8 mouse cellular contexts compared by ENCODE assay signal in the genomic region with DNA sequence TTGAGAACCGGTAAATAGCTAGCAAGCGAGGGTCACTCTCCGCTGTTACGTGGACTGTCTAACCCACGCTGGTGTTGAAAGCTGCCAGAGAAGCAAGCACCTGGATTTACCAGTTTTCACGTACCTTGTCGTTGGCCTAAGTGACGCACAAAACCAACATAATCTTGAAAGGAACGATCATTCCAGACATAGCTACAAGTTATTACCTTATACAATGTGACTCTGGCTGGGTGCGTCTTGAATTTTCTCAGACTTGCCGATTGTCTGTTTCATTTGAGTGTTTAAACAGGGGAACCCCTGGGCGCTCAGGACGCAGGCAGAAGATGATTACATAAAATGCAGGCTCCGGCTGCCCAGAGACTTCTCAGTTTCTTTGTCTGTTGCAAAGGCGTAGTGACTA. TPM values are rescaled to one million over a fixed set of nuclear protein-coding genes. Genes with fewer than 3 reads are reported as not detected.
DNase-seq lines count a peak whose midpoint lies in the region; ATAC-seq and TF ChIP-seq lines count a peak whose summit lies in the region.

No protein-coding gene starts in this region.

- H3K36me3 ChIP-seq in CH12.LX (replicated peaks in 1 of 2; ENCODE audit: control insufficient read depth in 1 of 2, insufficient read depth in 1 of 2, low read length in 1 of 2) (peaks cover 12 to 29% of the 10 kb centered on the region in 2 experiments), macrophage (ENCODE audit: inconsistent target) (no peaks in the 10 kb centered on the region)
- peaks cover 3% of the 10 kb centered on the region; the same call in 1 of the 2 replicates for H3K36me3 ChIP-seq in embryonic facial prominence, embryonic 13.5 days

- no peaks in the 10 kb centered on the region for H3K9me3 ChIP-seq in CH12.LX (replicated peaks; ENCODE audit: low read length)
- no peaks in the 10 kb centered on the region for H3K9me3 ChIP-seq in embryonic facial prominence, embryonic 13.5 days

- peak overlapping the region; percentile 99 for H3K4me2 ChIP-seq in CH12.LX (ENCODE audit: insufficient read depth, low read depth, poor library complexity, severe bottlenecking)
- H3K4me2 ChIP-seq in embryonic facial prominence, embryonic 13.5 days, result peak overlapping the region; percentile 81

- TF ChIP-seq CTCF in CH12.LX (conservative IDR thresholded peaks at IDR 0.05 in 1 of 2, IDR thresholded peaks at IDR 0.05 in 1 of 2; ENCODE audit: low read depth in 2 of 2, low read length in 2 of 2), result no peak

- H3K79me2 ChIP-seq in CH12.LX (replicated peaks; ENCODE audit: control insufficient read depth, extremely low read depth, insufficient read depth, poor library complexity, severe bottlenecking), result peaks cover 44% of the 10 kb centered on the region
- H3K79me2 ChIP-seq in macrophage (ENCODE audit: inconsistent target), result peaks cover 38% of the 10 kb centered on the region

- H3K27ac ChIP-seq in CH12.LX (ENCODE audit: insufficient read depth, low read depth), result no peak overlapping the region
- H3K27ac ChIP-seq in embryonic facial prominence, embryonic 13.5 days, result no peak overlapping the region
- peak overlapping the region; percentile 25; the same call in 1 of the 2 replicates for H3K27ac ChIP-seq in macrophage

- 8% methylated on average over 15 of the region's 15 CpGs for WGBS in embryonic facial prominence, embryonic 13.5 days
- WGBS in macrophage (ENCODE audit: missing documents), result 4% methylated on average over 15 of the region's 15 CpGs

- no peak for TF ChIP-seq EP300 in CH12.LX (IDR thresholded peaks at IDR 0.05; ENCODE audit: low read length)

- no peak for ATAC-seq in embryonic facial prominence, embryonic 13.5 days (ENCODE audit: insufficient number of reproducible peaks, insufficient read depth, low FRiP score, low TSS enrichment, low read depth)
- ATAC-seq in monocyte, adult 5-6 weeks (replicated peaks; ENCODE audit: insufficient number of reproducible peaks, low FRiP score, low TSS enrichment, poor library complexity, severe bottlenecking), result no peak

- in situ Hi-C loops in CH12.LX (cut with MboI; ENCODE audit: low pct_ligation_motif_present, low pct_unique_long_range_greater_than_20kb, low sequenced_read_pairs), result no loop called here

- dilution Hi-C loops in CH12.LX (cut with MboI; ENCODE audit: extremely low pct_ligation_motif_present, extremely low pct_unique_long_range_greater_than_20kb, low sequenced_read_pairs), result no loop called here

- no peak for TF ChIP-seq RAD21 in CH12.LX (IDR thresholded peaks at IDR 0.05; ENCODE audit: low read depth, low read length)

- TF ChIP-seq POLR2A in CH12.LX (IDR thresholded peaks at IDR 0.05; ENCODE audit: low read depth, low read length), result no peak

- H3K4me3 ChIP-seq in CH12.LX (replicated peaks in 1 of 3; ENCODE audit: low read depth in 2 of 3, low read length in 2 of 3, poor library complexity in 1 of 3) (peak overlapping the region; percentile 84 to 99 (median 92)), macrophage (ENCODE audit: inconsistent target) (peak overlapping the region; percentile 91)
- H3K4me3 ChIP-seq in embryonic facial prominence, embryonic 13.5 days, result peak overlapping the region; percentile 70

- no peaks in the 10 kb centered on the region for H3K27me3 ChIP-seq in CH12.LX (replicated peaks)
- H3K27me3 ChIP-seq in embryonic facial prominence, embryonic 13.5 days, result no peaks in the 10 kb centered on the region

- H3K4me1 ChIP-seq in CH12.LX (ENCODE audit: control insufficient read depth in 1 of 2, insufficient read depth in 2 of 2), result peaks cover 9 to 37% of the 10 kb centered on the region in 2 experiments
- H3K4me1 ChIP-seq in embryonic facial prominence, embryonic 13.5 days, result peaks cover 24% of the 10 kb centered on the region

- H3K9ac ChIP-seq in CH12.LX (ENCODE audit: insufficient read depth, low read depth), result peak overlapping the region; percentile 78
- peak overlapping the region; percentile 75 for H3K9ac ChIP-seq in embryonic facial prominence, embryonic 13.5 days

- DNase-seq in embryo, embryonic 11 days, result peak; percentile 13
- no peak for DNase-seq in embryo, embryonic 9.5 days (ENCODE audit: extremely low spot score)
- DNase-seq in CH12.LX (ENCODE audit: extremely low read depth), result peak; percentile 20
- DNase-seq in kidney, adult 9 months, result peak; percentile 23
- no peak for DNase-seq in gastrocnemius, postnatal 25 days

TF ChIP-seq in CH12.LX, 34 proteins besides CTCF, POLR2A, EP300 and RAD21:
- 0 out of 2 replicates have a peak, but pooled peaks have one; percentile 48 for TF ChIP-seq MXI1 (IDR thresholded peaks at IDR 0.05; ENCODE audit: low read depth, low read length)
- TF ChIP-seq CHD1 (IDR thresholded peaks at IDR 0.05; ENCODE audit: low read depth, low read length), result no peak
- TF ChIP-seq JUND (conservative IDR thresholded peaks at IDR 0.05; ENCODE audit: low read depth, low read length), result no peak

RNA-seq across cellular contexts. Expression of a gene that starts 0.8 kb away (rescaled TPM):
- total RNA-seq in CH12.LX (2012; rRNA removed) (16.6 and 20.1 TPM in 2 replicates), CH12.LX (2014; rRNA removed) (23.4 and 26.9 TPM in 2 replicates)
- polyA plus RNA-seq in CH12.LX (2012; ENCODE audit: insufficient read length, low read depth) (30.5 and 31.9 TPM in 2 replicates), macrophage (2018) (9.5 to 14.0 TPM (median 11.2 TPM) in 3 replicates)
- polyA plus RNA-seq in embryonic facial prominence, embryonic 13.5 days (2015; fragmentation: Nextera tagmentation; extraction: Ambion mirVana), result 15.6 and 18.1 TPM in 2 replicates
- 10 to 100 TPM in 16 of 26 experiments, 1 to 10 TPM in 10; 2.1 to 24.5 (median 12.0) TPM for total RNA-seq in macrophage (2018; cell fraction: chromatin; rRNA removed)
- 10 to 100 TPM in 19 of 26 experiments, 1 to 10 TPM in 7; 6.9 to 14.5 (median 12.5) TPM for total RNA-seq in macrophage (2018; cell fraction: cytosol; rRNA removed)
- 10 to 100 TPM in 14 of 26 experiments, 1 to 10 TPM in 12; 3.3 to 23.8 (median 10.9) TPM for total RNA-seq in macrophage (2018; cell fraction: nucleus; rRNA removed)
- total RNA-seq in monocyte, adult 5-6 weeks (2017), result 7.3 to 9.5 TPM (median 7.8 TPM) in 3 replicates
- 10 to 100 TPM; 21.5 to 22.8 TPM for total RNA-seq in gastrocnemius, postnatal 25 days (2021)

RNA-seq across cellular contexts. Expression of a gene that starts 1.0 kb away (rescaled TPM):
- total RNA-seq in CH12.LX (2012; rRNA removed) (138 and 142 TPM in 2 replicates), CH12.LX (2014; rRNA removed) (247 and 282 TPM in 2 replicates)
- polyA plus RNA-seq in CH12.LX (2012; ENCODE audit: insufficient read length, low read depth) (78.3 and 91.0 TPM in 2 replicates), macrophage (2018) (14.7 to 21.2 TPM (median 18.5 TPM) in 3 replicates)
- 116 and 126 TPM in 2 replicates for polyA plus RNA-seq in embryonic facial prominence, embryonic 13.5 days (2015; fragmentation: Nextera tagmentation; extraction: Ambion mirVana)
- 10 to 100 TPM in 13 of 26 experiments, 1 to 10 TPM in 13; 3.1 to 21.8 (median 10.4) TPM for total RNA-seq in macrophage (2018; cell fraction: chromatin; rRNA removed)
- 10 to 100 TPM; 11.3 to 24.9 (median 16.4) TPM for total RNA-seq in macrophage (2018; cell fraction: cytosol; rRNA removed)
- total RNA-seq in macrophage (2018; cell fraction: nucleus; rRNA removed), result 10 to 100 TPM in 9 of 26 experiments, 1 to 10 TPM in 17; 3.6 to 17.5 (median 7.2) TPM
- 26.2 to 62.8 TPM (median 37.7 TPM) in 3 replicates for total RNA-seq in monocyte, adult 5-6 weeks (2017)
- total RNA-seq in gastrocnemius, postnatal 25 days (2021), result 10 to 100 TPM; 10.5 to 11.9 TPM

RNA-seq across cellular contexts. Expression of a gene that starts 25.2 kb away (rescaled TPM):
- total RNA-seq in CH12.LX (2012; rRNA removed) (101 and 126 TPM in 2 replicates), CH12.LX (2014; rRNA removed) (79.9 and 102 TPM in 2 replicates)
- polyA plus RNA-seq in CH12.LX (2012; ENCODE audit: insufficient read length, low read depth) (71.0 and 86.7 TPM in 2 replicates), macrophage (2018) (58.0 to 95.8 TPM (median 83.8 TPM) in 3 replicates)
- polyA plus RNA-seq in embryonic facial prominence, embryonic 13.5 days (2015; fragmentation: Nextera tagmentation; extraction: Ambion mirVana), result 40.1 and 42.4 TPM in 2 replicates
- total RNA-seq in macrophage (2018; cell fraction: chromatin; rRNA removed), result 10 to 100 TPM; 11.5 to 63.9 (median 25.2) TPM
- 100 to 1,000 TPM in 9 of 26 experiments, 10 to 100 TPM in 17; 56.5 to 118 (median 95.1) TPM for total RNA-seq in macrophage (2018; cell fraction: cytosol; rRNA removed)
- 100 to 1,000 TPM in 1 of 26 experiments, 10 to 100 TPM in 25; 50.8 to 104 (median 71.4) TPM for total RNA-seq in macrophage (2018; cell fraction: nucleus; rRNA removed)
- total RNA-seq in monocyte, adult 5-6 weeks (2017), result 89.3 to 145 TPM (median 96.4 TPM) in 3 replicates
- total RNA-seq in gastrocnemius, postnatal 25 days (2021), result 10 to 100 TPM; 78.0 to 83.5 TPM

Comparison
In these comparisons a context has a peak if more than half of its experiments do, and no peak if none do; other contexts are left out.
1. DNase-seq: peak in embryo, embryonic 11 days (single experiment), CH12.LX (single experiment) and kidney, adult 9 months (single experiment); none in embryo, embryonic 9.5 days (single experiment) and gastrocnemius, postnatal 25 days (single experiment).
2. Peak in every context shown above with its lines, with median percentiles within 50 percentile points of each other: H3K4me3 ChIP-seq.